Mouse (Mus musculus) liver, embryonic 15.5 days (tissue): ENCODE measurements around the gene Ildr1. TPM values are rescaled to one million over a fixed set of nuclear protein-coding genes. Genes with fewer than 3 reads are reported as not detected.

Source experiments
- ATAC-seq: fragments of 200-750 bp; cut with Nextera tagmentation; 2 replicates; pipeline ENCODE4 v1.8.0; 2017; ENCODE audit warnings: moderate number of reproducible peaks, mild to moderate bottlenecking, moderate library complexity; ENCODE audit not compliant: insufficient read depth
- H3K27ac ChIP-seq: fragments of 300-500 bp; sonication (generic); replicated peaks from 2 replicates; pipeline ENCODE4 v1.5.1; 2015; ENCODE audit warnings: mild to moderate bottlenecking, inconsistent platforms
- H3K27me3 ChIP-seq: fragments of 300-500 bp; sonication (generic); 2 replicates; pipeline ENCODE4 v1.6.1; 2015; ENCODE audit warnings: mild to moderate bottlenecking, inconsistent platforms
- H3K36me3 ChIP-seq: fragments of 300-500 bp; sonication (generic); replicated peaks from 2 replicates; pipeline ENCODE4 v1.6.1; 2015; ENCODE audit warnings: moderate library complexity, mild to moderate bottlenecking, inconsistent platforms
- H3K4me1 ChIP-seq: fragments of 300-500 bp; sonication (generic); replicated peaks from 2 replicates; pipeline ENCODE4 v1.6.1; 2015; ENCODE audit warnings: inconsistent platforms
- H3K4me2 ChIP-seq: fragments of 300-500 bp; sonication (generic); 2 replicates; pipeline ENCODE4 v1.6.1; 2015; ENCODE audit warnings: moderate library complexity, mild to moderate bottlenecking, inconsistent platforms
- H3K4me3 ChIP-seq: fragments of 300-500 bp; sonication (generic); replicated peaks from 2 replicates; pipeline ENCODE4 v1.5.1; 2015; ENCODE audit warnings: mild to moderate bottlenecking, inconsistent platforms
- H3K9ac ChIP-seq: fragments of 300-500 bp; sonication (generic); 2 replicates; pipeline ENCODE4 v1.6.1; 2015; ENCODE audit warnings: moderate library complexity, mild to moderate bottlenecking, inconsistent platforms
- H3K9me3 ChIP-seq: fragments of 300-500 bp; sonication (generic); replicated peaks from 2 replicates; pipeline ENCODE4 v1.6.1; 2016; ENCODE audit warnings: inconsistent platforms
- WGBS: fragments of 180-500 bp; shearing (Covaris S2); methylation state at CpG from one replicate; pipeline ENCODE4 v1.1.7; 2015; ENCODE audit warnings: mixed read lengths; ENCODE audit not compliant: insufficient replicate concordance; 5-methylcytosine and 5-hydroxymethylcytosine counted together
- polyA plus RNA-seq: library from polyadenylated mRNA; unstranded; fragments of >200 nt; fragmentation: Nextera tagmentation; extraction: Ambion mirVana; gene quantifications from 2 replicates; pipeline ENCODE4 v1.2.1, GENCODE M21; 2015

Gene Ildr1
- polyA plus RNA-seq, 1 experiment from 2014 or later: 0.03 TPM

GRCm38 (mm10) chr16:36771703-36772102 is 77.9 kb downstream of the Ildr1 start:
- Histone ChIP-seq H3K27ac (no peak overlapping the region), H3K4me1 (no peaks in the 10 kb centered on the region), H3K27me3 (peaks cover 5% of the 10 kb centered on the region; the same call in 1 of the 2 replicates), H3K9ac (no peak overlapping the region), H3K4me3 (no peak overlapping the region), H3K9me3 (no peaks in the 10 kb centered on the region), H3K4me2 (no peak overlapping the region), H3K36me3 (no peaks in the 10 kb centered on the region)
- 76% methylated on average over 3 of the region's 3 CpGs for WGBS
- no peak for ATAC-seq

- Histone ChIP-seq H3K4me2 (no peak overlapping the region), H3K9me3 (no peaks in the 10 kb centered on the region), H3K36me3 (no peaks in the 10 kb centered on the region), H3K4me1 (no peaks in the 10 kb centered on the region), H3K27ac (no peak overlapping the region), H3K9ac (no peak overlapping the region), H3K27me3 (peaks cover 5% of the 10 kb centered on the region; the same call in 1 of the 2 replicates), H3K4me3 (no peak overlapping the region)
- WGBS: 75% methylated on average over 5 of the region's 5 CpGs
- no peak for ATAC-seq
Measured at GRCm38 (mm10) chr16:36772996-36773395, 79.2 kb downstream of the Ildr1 start.

- no peak overlapping the region for H3K4me3 ChIP-seq
- no peak overlapping the region for H3K4me2 ChIP-seq
- H3K27ac ChIP-seq: no peak overlapping the region
- no peaks in the 10 kb centered on the region for H3K36me3 ChIP-seq
- peaks cover 5% of the 10 kb centered on the region; the same call in 1 of the 2 replicates for H3K27me3 ChIP-seq
- no peaks in the 10 kb centered on the region for H3K4me1 ChIP-seq
- no peak for ATAC-seq
- whole genome bisulfite sequencing: 69% methylated on average over 6 of the region's 6 CpGs
- no peak overlapping the region for H3K9ac ChIP-seq
- no peaks in the 10 kb centered on the region for H3K9me3 ChIP-seq
Measured at GRCm38 (mm10) chr16:36775658-36776057, 81.9 kb downstream of the Ildr1 start.

Other genes starting within 250 kb of the Ildr1 start
- 68.5 and 84.9 TPM in 2 replicates for gene Stfa3, start 238.6 kb upstream of the Ildr1 start, polyA plus RNA-seq
- not detected in 2 replicates for gene Casr, start 131.8 kb upstream of the Ildr1 start, polyA plus RNA-seq
- 7.8 and 9.4 TPM in 2 replicates for gene Cd86, start 27.9 kb upstream of the Ildr1 start, polyA plus RNA-seq
- 1.7 and 2.0 TPM in 2 replicates for gene Slc15a2, start 91.0 kb downstream of the Ildr1 start, polyA plus RNA-seq
- 7.7 and 9.1 TPM in 2 replicates for gene Iqcb1, start 134.4 kb downstream of the Ildr1 start, polyA plus RNA-seq
- gene Eaf2, start 181.0 kb downstream of the Ildr1 start, polyA plus RNA-seq: 0.21 and 0.39 TPM in 2 replicates
- gene Golgb1, start 181.2 kb downstream of the Ildr1 start, polyA plus RNA-seq: 22.7 and 24.7 TPM in 2 replicates
- 14.4 and 15.9 TPM in 2 replicates for gene Hcls1, start 241.0 kb downstream of the Ildr1 start, polyA plus RNA-seq